Mouse (Mus musculus) neural tube, embryonic 15.5 days (tissue): Measurements from ENCODE around the gene Cadm2. TPM values are rescaled to one million over a fixed set of nuclear protein-coding genes. Genes with fewer than 3 reads are reported as not detected.
A peak's percentile ranks its signal among the peaks of the same experiment; 100 is the strongest.

Experiments
- ATAC-seq: fragments of 200-750 bp; cut with Nextera tagmentation; 2 replicates; pipeline ENCODE4 v1.8.0; 2017; ENCODE audit warnings: mild to moderate bottlenecking, moderate TSS enrichment, moderate library complexity; ENCODE audit not compliant: low FRiP score
- H3K27ac ChIP-seq: fragments of 300-500 bp; sonication (generic); replicated peaks from 2 replicates; pipeline ENCODE4 v1.5.1; 2015; ENCODE audit warnings: mild to moderate bottlenecking, inconsistent platforms
- H3K27me3 ChIP-seq: fragments of 300-500 bp; sonication (generic); replicated peaks from 2 replicates; pipeline ENCODE4 v1.6.1; 2015; ENCODE audit warnings: inconsistent platforms
- H3K36me3 ChIP-seq: fragments of 300-500 bp; sonication (generic); 2 replicates; pipeline ENCODE4 v1.6.1; 2015; ENCODE audit warnings: inconsistent platforms
- H3K4me1 ChIP-seq: fragments of 300-500 bp; sonication (generic); 2 replicates; pipeline ENCODE4 v1.6.1; 2015; ENCODE audit warnings: inconsistent platforms
- H3K4me2 ChIP-seq: fragments of 300-500 bp; sonication (generic); 2 replicates; pipeline ENCODE4 v1.6.1; 2015; ENCODE audit warnings: inconsistent platforms, mild to moderate bottlenecking, moderate library complexity
- H3K4me3 ChIP-seq: fragments of 300-500 bp; sonication (generic); replicated peaks from 2 replicates; pipeline ENCODE4 v1.5.1; 2015; ENCODE audit warnings: mild to moderate bottlenecking, inconsistent platforms
- H3K9ac ChIP-seq: fragments of 300-500 bp; sonication (generic); replicated peaks from 2 replicates; pipeline ENCODE4 v1.6.1; 2015; ENCODE audit warnings: mild to moderate bottlenecking, inconsistent platforms
- H3K9me3 ChIP-seq: fragments of 300-500 bp; sonication (generic); replicated peaks from 2 replicates; pipeline ENCODE4 v1.6.1; 2016; ENCODE audit warnings: inconsistent platforms
- WGBS: fragments of 180-500 bp; shearing (Covaris S2); methylation state at CpG from one replicate; pipeline ENCODE4 v1.1.7; 2015; ENCODE audit warnings: mixed read lengths; 5-methylcytosine and 5-hydroxymethylcytosine counted together
- polyA plus RNA-seq: library from polyadenylated mRNA; unstranded; fragments of >200 nt; fragmentation: Nextera tagmentation; extraction: Ambion mirVana; gene quantifications from 2 replicates; pipeline ENCODE4 v1.2.1, GENCODE M21; 2015

The Cadm2 gene
- 48.8 and 64.9 TPM in 2 replicates for polyA plus RNA-seq

DNA sequence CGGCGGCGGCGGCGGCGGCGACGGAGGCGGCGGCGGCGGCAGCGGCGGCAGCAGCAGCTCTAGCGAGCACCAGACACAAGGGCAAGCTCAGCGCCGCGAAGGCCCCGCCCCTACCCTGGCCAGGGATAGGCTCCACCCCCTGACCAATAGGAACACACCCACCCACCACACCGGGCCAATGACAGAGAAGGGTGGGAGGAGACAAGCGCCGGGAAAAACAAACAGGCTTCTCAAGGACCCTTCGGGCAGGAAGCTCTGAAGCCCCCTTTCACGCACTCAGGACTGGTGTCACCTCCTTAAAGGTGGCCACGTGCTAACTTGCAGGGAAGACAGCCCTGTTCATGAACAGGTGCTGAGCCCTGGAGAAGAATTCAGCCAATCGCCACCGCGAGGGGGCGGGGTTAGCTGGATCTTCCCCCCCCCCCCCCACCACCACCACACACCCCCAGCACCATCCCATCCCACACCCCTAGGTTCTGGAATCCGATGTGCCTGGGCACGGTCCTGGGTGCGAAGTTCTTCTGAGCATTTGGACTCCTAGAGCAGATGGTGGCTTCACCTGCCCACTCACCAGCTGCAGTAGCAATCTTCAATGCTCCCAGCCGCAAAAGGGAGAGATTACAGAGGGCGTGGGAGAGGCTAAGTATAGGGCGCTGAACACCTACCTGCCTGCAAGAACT is at the start of gene Cadm2:
Gene Cadm2 (minus strand): TSS at position 83 of the 680 bp plus-strand sequence.
- peak; percentile 98 for ATAC-seq
- H3K4me3 ChIP-seq: peak within 1 kb of the TSS; percentile 86
- H3K9ac ChIP-seq: peak within 1 kb of the TSS; percentile 85
- WGBS: 1% methylated on average over 29 of the region's 35 CpGs
- H3K36me3 ChIP-seq: no peaks in the 10 kb centered on the region
- H3K9me3 ChIP-seq: no peaks in the 10 kb centered on the region
- H3K4me1 ChIP-seq: peaks cover 14% of the 10 kb centered on the region
- no peaks in the 10 kb centered on the region for H3K27me3 ChIP-seq
- H3K4me2 ChIP-seq: peak within 1 kb of the TSS; percentile 71
- peak within 1 kb of the TSS; percentile 94 for H3K27ac ChIP-seq

DNA sequence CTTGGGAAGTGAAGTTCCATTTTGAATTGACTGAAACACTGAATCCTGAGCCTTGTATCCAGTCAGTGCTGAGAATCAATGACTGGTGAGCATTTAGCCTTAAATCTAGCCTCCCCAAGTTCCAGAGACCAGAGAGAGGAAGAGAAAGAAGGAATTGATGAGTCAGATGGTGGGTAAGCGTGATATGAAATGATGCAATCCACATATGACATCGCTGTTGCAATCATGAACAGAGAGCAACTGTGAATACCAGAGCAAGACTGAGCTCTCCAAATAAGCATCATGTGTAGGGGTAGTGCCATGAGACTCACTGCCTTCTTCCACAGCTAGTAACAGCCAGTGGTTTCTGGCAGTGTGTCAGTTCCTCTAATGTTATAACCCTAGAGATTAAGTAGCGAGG is 26.2 kb upstream of the Cadm2 start:
- WGBS: 93% methylated on average over 3 of the region's 3 CpGs
- H3K27ac ChIP-seq: no peak overlapping the region
- H3K9ac ChIP-seq: no peak overlapping the region
- ATAC-seq: no peak
- no peaks in the 10 kb centered on the region for H3K27me3 ChIP-seq
- no peaks in the 10 kb centered on the region for H3K4me1 ChIP-seq
- H3K9me3 ChIP-seq: no peaks in the 10 kb centered on the region
- H3K4me2 ChIP-seq: no peak overlapping the region
- no peak overlapping the region for H3K4me3 ChIP-seq
- no peaks in the 10 kb centered on the region for H3K36me3 ChIP-seq

GRCm38 (mm10) chr16:67643651-67644050 is 22.9 kb upstream of the Cadm2 start:
- Histone ChIP-seq H3K4me3 (no peak overlapping the region), H3K36me3 (no peaks in the 10 kb centered on the region), H3K9me3 (no peaks in the 10 kb centered on the region), H3K4me1 (no peaks in the 10 kb centered on the region), H3K27ac (no peak overlapping the region), H3K9ac (no peak overlapping the region), H3K4me2 (no peak overlapping the region), H3K27me3 (no peaks in the 10 kb centered on the region)
- no peak for ATAC-seq
- 91% methylated on average over 4 of the region's 4 CpGs for WGBS

GRCm38 (mm10) chr16:67619906-67620781 is 564 bp downstream of the Cadm2 start:
- Histone ChIP-seq H3K4me1 (peaks cover 15% of the 10 kb centered on the region), H3K27ac (peak overlapping the region; percentile 94), H3K9me3 (no peaks in the 10 kb centered on the region), H3K36me3 (no peaks in the 10 kb centered on the region), H3K4me2 (peak overlapping the region; percentile 71), H3K4me3 (peak overlapping the region; percentile 86), H3K27me3 (no peaks in the 10 kb centered on the region), H3K9ac (peak overlapping the region; percentile 85)
- WGBS: under 1% methylated on average over 55 of the region's 61 CpGs
- ATAC-seq: peak; percentile 78

DNA sequence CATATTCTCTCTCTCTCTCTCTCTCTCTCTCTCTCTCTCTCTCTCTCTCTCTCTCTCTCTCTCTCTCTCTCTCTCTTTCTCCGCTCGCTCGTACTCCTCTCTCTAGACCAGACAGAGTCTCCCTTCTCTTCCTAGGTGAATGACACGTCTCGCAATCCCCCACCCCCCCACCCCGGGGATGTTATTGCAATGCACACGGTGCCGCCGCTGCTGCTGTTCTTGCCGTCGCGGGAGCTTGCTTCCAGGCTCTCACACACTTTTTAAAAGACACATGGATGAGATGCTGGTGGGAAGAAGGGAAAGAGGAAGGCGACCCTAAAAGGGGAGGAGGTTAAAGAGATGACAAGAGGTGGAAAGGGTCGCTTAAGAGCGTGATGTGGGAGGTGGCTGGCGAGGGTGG is 1.3 kb downstream of the Cadm2 start:
- no peaks in the 10 kb centered on the region for H3K36me3 ChIP-seq
- H3K9me3 ChIP-seq: no peaks in the 10 kb centered on the region
- peaks cover 15% of the 10 kb centered on the region for H3K4me1 ChIP-seq
- peak; percentile 25; the same call in 1 of the 2 replicates for ATAC-seq
- peak overlapping the region; percentile 94 for H3K27ac ChIP-seq
- no peaks in the 10 kb centered on the region for H3K27me3 ChIP-seq
- peak overlapping the region; percentile 86 for H3K4me3 ChIP-seq
- WGBS: under 1% methylated on average over 16 of the region's 16 CpGs
- peak overlapping the region; percentile 71 for H3K4me2 ChIP-seq
- peak overlapping the region; percentile 85 for H3K9ac ChIP-seq

DNA sequence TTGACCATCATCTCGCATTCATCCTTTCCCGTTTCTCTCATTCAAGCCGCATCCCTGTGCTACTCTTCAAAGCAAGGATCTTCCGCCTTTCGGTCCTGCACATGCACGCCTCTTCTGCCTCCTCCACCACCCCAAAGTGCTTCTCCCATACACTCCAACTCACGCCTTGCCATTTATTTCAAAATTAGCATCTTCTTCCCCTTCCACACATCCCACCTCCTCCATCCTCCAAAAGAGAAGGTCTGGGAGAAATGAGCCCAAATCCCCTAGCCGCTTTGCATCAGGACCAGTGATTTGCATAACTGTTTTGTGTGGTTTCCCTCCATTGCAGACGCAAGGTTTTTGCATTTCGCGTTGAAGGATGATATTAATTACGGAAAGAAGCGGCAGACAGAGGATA is 1.9 kb downstream of the Cadm2 start:
- H3K9ac ChIP-seq: peak overlapping the region; percentile 85
- peaks cover 17% of the 10 kb centered on the region for H3K4me1 ChIP-seq
- no peaks in the 10 kb centered on the region for H3K27me3 ChIP-seq
- no peaks in the 10 kb centered on the region for H3K9me3 ChIP-seq
- WGBS: 4% methylated on average over 13 of the region's 13 CpGs
- peak overlapping the region; percentile 71 for H3K4me2 ChIP-seq
- no peaks in the 10 kb centered on the region for H3K36me3 ChIP-seq
- peak overlapping the region; percentile 86 for H3K4me3 ChIP-seq
- ATAC-seq: no peak
- peak overlapping the region; percentile 94 for H3K27ac ChIP-seq

GRCm38 (mm10) chr16:67617811-67618210 is 2.9 kb downstream of the Cadm2 start:
- under 1% methylated on average over 25 of the region's 25 CpGs for WGBS
- peak overlapping the region; percentile 71 for H3K4me2 ChIP-seq

GRCm38 (mm10) chr16:67617256-67617655 is 3.5 kb downstream of the Cadm2 start:
- Histone ChIP-seq H3K27ac (peak overlapping the region; percentile 94), H3K9ac (peak overlapping the region; percentile 28), H3K4me1 (peaks cover 18% of the 10 kb centered on the region), H3K4me3 (peak overlapping the region; percentile 86), H3K27me3 (no peaks in the 10 kb centered on the region), H3K4me2 (peak overlapping the region; percentile 71), H3K9me3 (no peaks in the 10 kb centered on the region), H3K36me3 (no peaks in the 10 kb centered on the region)
- ATAC-seq: no peak
- WGBS: 24% methylated on average over 1 of the region's 1 CpGs

More at GRCm38 (mm10) chr16:67617811-67618210, 2.9 kb downstream of the Cadm2 start:
- Histone ChIP-seq H3K27me3 (no peaks in the 10 kb centered on the region), H3K9me3 (no peaks in the 10 kb centered on the region), H3K4me3 (peak overlapping the region; percentile 86), H3K27ac (peak overlapping the region; percentile 94), H3K9ac (peak overlapping the region; percentile 85), H3K4me1 (peaks cover 18% of the 10 kb centered on the region), H3K36me3 (no peaks in the 10 kb centered on the region)
- ATAC-seq: peak; percentile 22

- Histone ChIP-seq H3K4me1 (peaks cover 27% of the 10 kb centered on the region), H3K9ac (no peak overlapping the region), H3K27ac (no peak overlapping the region), H3K4me2 (no peak overlapping the region), H3K36me3 (no peaks in the 10 kb centered on the region), H3K9me3 (no peaks in the 10 kb centered on the region), H3K4me3 (no peak overlapping the region), H3K27me3 (no peaks in the 10 kb centered on the region)
- 24% methylated on average over 2 of the region's 2 CpGs for WGBS
- ATAC-seq: no peak
These were observed 6.8 kb downstream of the Cadm2 start for GRCm38 (mm10) chr16:67613876-67614275.

DNA sequence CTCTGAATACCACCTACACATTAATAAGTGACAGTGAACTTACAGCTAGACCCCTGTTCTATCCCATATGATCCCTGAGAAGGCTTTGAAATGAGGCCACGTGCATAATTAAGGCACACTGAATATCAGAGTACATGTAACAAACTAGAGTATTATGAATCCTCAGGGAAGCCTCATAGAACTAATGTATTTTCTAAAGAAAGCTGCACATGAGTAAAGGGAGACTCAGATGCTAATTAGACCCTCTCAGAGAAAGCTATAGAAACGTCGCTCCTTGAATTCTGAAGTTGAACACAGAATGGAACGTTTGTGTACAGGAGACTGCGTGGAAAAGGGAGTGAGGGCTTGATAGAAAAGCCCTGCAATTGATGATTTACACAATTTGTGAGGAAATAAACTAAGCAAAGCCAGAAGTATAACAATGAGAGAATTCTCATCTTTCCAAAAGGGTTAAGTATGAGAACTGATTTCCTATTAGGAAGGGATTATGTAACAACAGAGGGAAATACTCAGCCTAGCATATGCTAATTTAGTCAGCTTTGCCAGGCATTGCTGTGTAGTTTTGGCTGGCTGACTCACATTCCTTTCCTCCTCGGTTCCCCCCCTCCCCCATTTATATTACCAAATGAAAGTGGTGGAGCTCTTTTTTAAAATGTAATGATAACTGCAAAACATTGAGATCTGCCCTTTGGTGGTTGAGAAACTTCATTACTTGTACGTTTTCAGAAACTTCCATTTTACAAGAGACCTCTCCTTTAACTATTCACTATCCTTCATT is 9.6 kb downstream of the Cadm2 start:
- peak; percentile 65 for ATAC-seq

GRCm38 (mm10) chr16:67609116-67609515 is 11.6 kb downstream of the Cadm2 start:
- H3K4me1 ChIP-seq: peaks cover 20% of the 10 kb centered on the region
- H3K36me3 ChIP-seq: no peaks in the 10 kb centered on the region
- no peak overlapping the region for H3K4me3 ChIP-seq
- no peaks in the 10 kb centered on the region for H3K27me3 ChIP-seq
- WGBS: 80% methylated on average over 4 of the region's 4 CpGs
- no peak overlapping the region for H3K4me2 ChIP-seq
- H3K27ac ChIP-seq: no peak overlapping the region
- H3K9me3 ChIP-seq: no peaks in the 10 kb centered on the region
- no peak for ATAC-seq
- no peak overlapping the region for H3K9ac ChIP-seq

More for the DNA sequence above, 9.6 kb downstream of the Cadm2 start:
- Histone ChIP-seq H3K9ac (no peak overlapping the region; the same call in 1 of the 2 replicates), H3K4me2 (peak overlapping the region; percentile 36), H3K27me3 (no peaks in the 10 kb centered on the region), H3K36me3 (no peaks in the 10 kb centered on the region), H3K4me3 (no peak overlapping the region), H3K9me3 (no peaks in the 10 kb centered on the region), H3K4me1 (peaks cover 21% of the 10 kb centered on the region), H3K27ac (peak overlapping the region; percentile 45)
- 22% methylated on average over 7 of the region's 7 CpGs for WGBS
